Mouse (Mus musculus) CH12.LX (cell line): ENCODE results near the gene Elavl4.

Experiments used
- MEF2A ChIP-seq: IDR thresholded peaks from 2 replicates; pipeline ENCODE4 v1.6.1; 2014; ENCODE audit warnings: low read depth, mild to moderate bottlenecking, inconsistent platforms, low read length, improper control_type of control experiment, borderline replicate concordance
- POLR2A ChIP-seq: IDR thresholded peaks from 2 replicates; pipeline ENCODE4 v1.6.1; 2011; ENCODE audit warnings: low read depth, mild to moderate bottlenecking, improper control_type of control experiment, low read length
- TBP ChIP-seq: conservative IDR thresholded peaks from 2 replicates; pipeline ENCODE4 v1.6.1; 2011; ENCODE audit warnings: low read depth, low read length, improper control_type of control experiment
- USF1 ChIP-seq: IDR thresholded peaks from 2 replicates; pipeline ENCODE4 v1.6.1; 2014; ENCODE audit warnings: low read depth, mild to moderate bottlenecking, inconsistent platforms, low read length, improper control_type of control experiment
- ZKSCAN1 ChIP-seq: IDR thresholded peaks from 2 replicates; pipeline ENCODE4 v1.6.1; 2012; ENCODE audit warnings: low read depth, inconsistent platforms, low read length, improper control_type of control experiment, borderline replicate concordance

DNA sequence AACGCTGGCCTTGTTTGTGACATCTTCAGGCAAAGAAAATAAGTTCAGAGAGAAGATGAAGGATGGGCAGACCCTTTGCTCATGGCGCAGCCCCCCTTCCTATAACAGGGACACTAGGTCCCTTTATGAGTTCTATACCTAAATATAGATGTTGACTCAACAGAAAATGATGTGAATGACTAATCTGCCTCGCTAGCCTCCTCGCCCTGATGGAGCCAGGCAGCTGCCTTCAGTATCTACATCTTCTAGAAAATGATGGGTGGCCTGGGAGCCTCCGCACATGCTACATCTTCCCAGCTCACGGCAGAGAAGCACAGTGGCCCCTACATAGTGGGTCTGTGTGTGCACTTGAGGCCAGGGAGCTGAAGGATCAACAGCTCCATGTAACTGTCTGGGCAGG lies 137.2 kb downstream of the Elavl4 start:
- TF ChIP-seq TBP = no peak
- TF ChIP-seq ZKSCAN1 = no peak
- TF ChIP-seq POLR2A = no peak
- TF ChIP-seq USF1 = no peak
- TF ChIP-seq MEF2A = no peak
